Mouse (Mus musculus) heart, postnatal 0 days (tissue): Measurements from ENCODE around the gene Tmem114.

Experiments used
- CTCF ChIP-seq: IDR thresholded peaks from 2 replicates; pipeline ENCODE4 v1.5.1; 2016; ENCODE audit warnings: antibody characterized with exemption, control low read depth, low read depth
- EP300 ChIP-seq: IDR thresholded peaks from 2 replicates; pipeline ENCODE4 v1.6.1; 2016; ENCODE audit warnings: antibody characterized with exemption, low read depth

DNA sequence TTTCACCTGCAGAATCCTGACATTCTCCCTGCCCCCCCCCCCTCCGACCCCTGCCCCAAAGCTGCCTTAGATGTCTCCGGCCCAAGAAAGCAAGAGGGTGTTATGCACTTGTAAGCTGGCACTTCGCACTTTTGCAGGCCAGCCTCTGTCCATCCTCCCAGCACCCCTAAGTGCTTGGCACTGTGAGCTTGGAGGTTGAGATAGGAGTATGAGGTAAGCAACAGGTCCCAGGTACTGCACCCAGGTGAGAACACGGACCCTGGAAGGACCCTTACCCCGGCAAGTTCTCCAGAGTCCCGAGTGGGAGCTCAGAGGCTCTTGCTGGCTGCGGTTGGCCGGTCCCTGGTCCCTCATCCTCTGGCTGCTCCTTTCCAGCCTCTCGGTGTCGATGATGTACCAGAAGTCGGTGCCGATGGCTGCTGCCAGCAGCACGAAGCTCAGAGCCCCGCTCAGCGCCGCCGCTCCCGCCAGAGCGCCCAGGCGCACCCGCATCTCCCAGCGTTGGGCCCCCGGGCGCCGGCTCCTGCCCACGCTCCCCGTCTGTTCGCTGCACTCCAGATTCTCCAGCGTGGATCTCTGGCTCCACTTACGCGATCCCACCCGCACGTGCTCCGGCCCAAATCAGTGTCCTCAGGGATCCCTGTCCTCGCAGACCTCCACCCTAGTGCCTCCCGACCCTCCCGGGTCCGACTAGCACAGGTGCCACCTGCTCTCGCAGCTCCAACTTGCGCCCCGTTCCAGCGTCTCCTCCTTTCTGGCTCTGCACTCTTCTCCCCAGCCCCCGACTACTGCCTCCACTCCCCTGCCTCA lies 570 bp downstream of the Tmem114 start:
- TF ChIP-seq CTCF (no peak), EP300 (no peak)
